Comparison of ENCODE assay signal across 8 mouse cellular contexts in the genomic region with DNA sequence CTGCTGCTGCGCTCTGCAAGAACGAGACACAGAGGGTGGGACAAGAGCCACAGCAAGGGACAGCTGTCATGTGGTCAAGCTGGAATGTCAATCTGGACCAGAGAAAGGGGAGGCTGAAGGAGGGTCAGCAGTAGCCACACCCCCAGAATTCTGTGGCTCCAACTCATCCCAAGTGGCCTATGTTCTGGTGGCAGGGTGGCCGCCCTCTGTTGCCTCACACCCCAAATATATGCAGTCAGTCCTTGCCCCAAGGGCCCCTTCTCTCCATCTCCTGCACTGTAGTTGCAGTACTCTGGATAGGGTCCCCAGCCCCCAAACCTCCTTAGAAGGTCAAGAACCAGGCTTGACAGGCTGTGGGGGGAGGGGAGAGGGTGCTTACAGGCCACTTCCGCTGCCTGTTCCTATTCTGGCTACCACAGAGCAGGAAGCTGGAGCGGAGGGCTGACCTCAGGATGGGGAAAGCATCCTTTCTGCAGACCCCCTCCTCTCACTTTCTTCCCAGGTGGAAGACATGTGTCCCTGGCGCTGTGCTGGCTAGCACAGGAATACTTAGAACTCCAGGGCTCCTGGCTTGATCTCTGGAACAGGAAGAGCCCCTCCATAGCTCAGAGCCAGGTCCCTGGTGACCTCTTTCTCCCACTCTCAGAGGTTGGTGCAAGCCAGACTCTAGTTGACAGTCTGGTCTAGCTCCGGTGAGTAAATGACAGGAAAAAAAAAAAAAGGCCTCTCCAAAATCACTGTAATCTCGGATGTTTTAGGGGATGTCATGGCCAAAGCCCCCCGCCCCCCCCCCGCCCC. TPM values are rescaled to one million over a fixed set of nuclear protein-coding genes. Genes with fewer than 3 reads are reported as not detected.
DNase-seq lines count a peak whose midpoint lies in the region; ATAC-seq lines count a peak whose summit lies in the region.

No protein-coding gene starts in this region.

- peaks cover 6% of the 10 kb centered on the region; the same call in 1 of the 2 replicates for H3K27me3 ChIP-seq in embryonic facial prominence, embryonic 13.5 days
- no peaks in the 10 kb centered on the region; the same call in 1 of the 2 replicates for H3K27me3 ChIP-seq in hindbrain, embryonic 14.5 days (ENCODE audit: control insufficient read depth, insufficient read depth, low read length)
- H3K27me3 ChIP-seq in liver, embryonic 11.5 days (replicated peaks; ENCODE audit: control insufficient read depth, insufficient read depth, low read length) = no peaks in the 10 kb centered on the region
- H3K27me3 ChIP-seq in neural tube, embryonic 12.5 days (replicated peaks) = peaks cover 7% of the 10 kb centered on the region

- DNase-seq in heart, adult 11 months = peak; percentile 98
- DNase-seq in heart, postnatal 25 days (ENCODE audit: low spot score) = no peak
- DNase-seq in hindbrain, embryonic 14.5 days (ENCODE audit: low spot score) = no peak
- no peak for DNase-seq in liver, embryonic 11.5 days (ENCODE audit: low spot score)
- no peak for DNase-seq in layer of hippocampus, adult 9-10 months (ENCODE audit: low spot score)

- peak overlapping the region; percentile 57 for H3K4me2 ChIP-seq in embryonic facial prominence, embryonic 13.5 days
- H3K4me2 ChIP-seq in hindbrain, embryonic 14.5 days (replicated peaks) = peak overlapping the region; percentile 53
- peak overlapping the region; percentile 55 for H3K4me2 ChIP-seq in liver, embryonic 11.5 days
- peak overlapping the region; percentile 59 for H3K4me2 ChIP-seq in neural tube, embryonic 12.5 days (replicated peaks)

- WGBS in embryonic facial prominence, embryonic 13.5 days = 23% methylated on average over 10 of the region's 10 CpGs
- 12% methylated on average over 10 of the region's 10 CpGs for WGBS in hindbrain, embryonic 14.5 days
- WGBS in liver, embryonic 11.5 days = 30% methylated on average over 10 of the region's 10 CpGs
- WGBS in neural tube, embryonic 12.5 days = 16% methylated on average over 10 of the region's 10 CpGs

- H3K36me3 ChIP-seq in embryonic facial prominence, embryonic 13.5 days = peaks cover 47% of the 10 kb centered on the region
- H3K36me3 ChIP-seq in hindbrain, embryonic 14.5 days (replicated peaks; ENCODE audit: control insufficient read depth, insufficient read depth) = peaks cover 24% of the 10 kb centered on the region
- peaks cover 39% of the 10 kb centered on the region for H3K36me3 ChIP-seq in liver, embryonic 11.5 days (ENCODE audit: control insufficient read depth, insufficient read depth, low read length)
- H3K36me3 ChIP-seq in neural tube, embryonic 12.5 days = peaks cover 17% of the 10 kb centered on the region

- peaks cover 55% of the 10 kb centered on the region for H3K4me1 ChIP-seq in embryonic facial prominence, embryonic 13.5 days
- H3K4me1 ChIP-seq in hindbrain, embryonic 14.5 days (replicated peaks; ENCODE audit: control insufficient read depth, insufficient read depth, low read length) = peaks cover 53% of the 10 kb centered on the region
- peaks cover 60% of the 10 kb centered on the region for H3K4me1 ChIP-seq in liver, embryonic 11.5 days (replicated peaks; ENCODE audit: control insufficient read depth, insufficient read depth, low read length)
- peaks cover 73% of the 10 kb centered on the region for H3K4me1 ChIP-seq in neural tube, embryonic 12.5 days

- peak overlapping the region; percentile 27; the same call in 1 of the 2 replicates for H3K9ac ChIP-seq in embryonic facial prominence, embryonic 13.5 days
- peak overlapping the region; percentile 33 for H3K9ac ChIP-seq in hindbrain, embryonic 14.5 days
- H3K9ac ChIP-seq in liver, embryonic 11.5 days (ENCODE audit: low read depth, low read length) = no peak overlapping the region
- H3K9ac ChIP-seq in neural tube, embryonic 12.5 days = peak overlapping the region; percentile 26; the same call in 1 of the 2 replicates

- intact Hi-C loops in heart, postnatal 25 days (cut with DNase I) = no loop called here

- H3K4me3 ChIP-seq in embryonic facial prominence, embryonic 13.5 days = peak overlapping the region; percentile 23
- peak overlapping the region; percentile 12; the same call in 1 of the 2 replicates for H3K4me3 ChIP-seq in hindbrain, embryonic 14.5 days (replicated peaks; ENCODE audit: low read length)
- H3K4me3 ChIP-seq in liver, embryonic 11.5 days (ENCODE audit: low read depth, low read length) = peak overlapping the region; percentile 20
- H3K4me3 ChIP-seq in neural tube, embryonic 12.5 days = peak overlapping the region; percentile 9; the same call in 1 of the 2 replicates

- H3K27ac ChIP-seq in embryonic facial prominence, embryonic 13.5 days = peak overlapping the region; percentile 35; the same call in 1 of the 2 replicates
- H3K27ac ChIP-seq in hindbrain, embryonic 14.5 days = peak overlapping the region; percentile 87
- peak overlapping the region; percentile 73 for H3K27ac ChIP-seq in liver, embryonic 11.5 days (ENCODE audit: low read depth, low read length)
- H3K27ac ChIP-seq in neural tube, embryonic 12.5 days = peak overlapping the region; percentile 66

- H3K9me3 ChIP-seq in embryonic facial prominence, embryonic 13.5 days = no peaks in the 10 kb centered on the region
- H3K9me3 ChIP-seq in hindbrain, embryonic 14.5 days (ENCODE audit: control insufficient read depth, low read length) = no peaks in the 10 kb centered on the region
- peaks cover 3% of the 10 kb centered on the region; the same call in 1 of the 2 replicates for H3K9me3 ChIP-seq in liver, embryonic 11.5 days (ENCODE audit: control insufficient read depth, low read length)
- no peaks in the 10 kb centered on the region for H3K9me3 ChIP-seq in neural tube, embryonic 12.5 days

- no peak for ATAC-seq in embryonic facial prominence, embryonic 13.5 days (ENCODE audit: insufficient number of reproducible peaks, insufficient read depth, low FRiP score, low TSS enrichment, low read depth)
- ATAC-seq in hindbrain, embryonic 14.5 days (ENCODE audit: low FRiP score) = 0 out of 2 replicates have a peak, but pooled peaks have one; percentile 10
- no peak for ATAC-seq in liver, embryonic 11.5 days (replicated peaks; ENCODE audit: low FRiP score)
- peak; percentile 12 for ATAC-seq in neural tube, embryonic 12.5 days (ENCODE audit: low FRiP score, low read depth)
- no peak for ATAC-seq in monocyte, adult 5-6 weeks (replicated peaks; ENCODE audit: insufficient number of reproducible peaks, low FRiP score, low TSS enrichment, poor library complexity, severe bottlenecking)

RNA-seq across cellular contexts. Expression of a gene that starts 6.5 kb away (rescaled TPM):
- total RNA-seq in heart, postnatal 25 days (2021) = 10 to 100 TPM; 21.5 to 25.1 TPM
- polyA plus RNA-seq in embryonic facial prominence, embryonic 13.5 days (2015; fragmentation: Nextera tagmentation; extraction: Ambion mirVana) = 153 and 166 TPM in 2 replicates
- 86.8 and 96.6 TPM in 2 replicates for polyA plus RNA-seq in hindbrain, embryonic 14.5 days (2014; fragmentation: Nextera tagmentation; extraction: Ambion mirVana)
- polyA plus RNA-seq in liver, embryonic 11.5 days (2014; fragmentation: Nextera tagmentation; extraction: Ambion mirVana) = 177 and 188 TPM in 2 replicates
- 116 TPM in 2 replicates for polyA plus RNA-seq in neural tube, embryonic 12.5 days (2016; fragmentation: Nextera tagmentation; extraction: Ambion mirVana)
- total RNA-seq in monocyte, adult 5-6 weeks (2017) = 9.3 to 16.3 TPM (median 15.3 TPM) in 3 replicates

RNA-seq across cellular contexts. Expression of a gene that starts 8.0 kb away (rescaled TPM):
- total RNA-seq in heart, postnatal 25 days (2021) = 10 to 100 TPM; 37.0 to 37.7 TPM
- 100 and 107 TPM in 2 replicates for polyA plus RNA-seq in embryonic facial prominence, embryonic 13.5 days (2015; fragmentation: Nextera tagmentation; extraction: Ambion mirVana)
- 165 and 173 TPM in 2 replicates for polyA plus RNA-seq in hindbrain, embryonic 14.5 days (2014; fragmentation: Nextera tagmentation; extraction: Ambion mirVana)
- 144 and 173 TPM in 2 replicates for polyA plus RNA-seq in liver, embryonic 11.5 days (2014; fragmentation: Nextera tagmentation; extraction: Ambion mirVana)
- 139 and 144 TPM in 2 replicates for polyA plus RNA-seq in neural tube, embryonic 12.5 days (2016; fragmentation: Nextera tagmentation; extraction: Ambion mirVana)
- 83.1 to 151 TPM (median 94.1 TPM) in 3 replicates for total RNA-seq in monocyte, adult 5-6 weeks (2017)

RNA-seq across cellular contexts. Expression of a gene that starts 15.3 kb away (rescaled TPM):
- 1 to 10 TPM; 1.4 to 1.5 TPM for total RNA-seq in heart, postnatal 25 days (2021)
- 1.9 TPM in 2 replicates for polyA plus RNA-seq in embryonic facial prominence, embryonic 13.5 days (2015; fragmentation: Nextera tagmentation; extraction: Ambion mirVana)
- polyA plus RNA-seq in hindbrain, embryonic 14.5 days (2014; fragmentation: Nextera tagmentation; extraction: Ambion mirVana) = 0.98 and 1.6 TPM in 2 replicates
- 4.5 and 5.3 TPM in 2 replicates for polyA plus RNA-seq in liver, embryonic 11.5 days (2014; fragmentation: Nextera tagmentation; extraction: Ambion mirVana)
- 0.68 and 1.3 TPM in 2 replicates for polyA plus RNA-seq in neural tube, embryonic 12.5 days (2016; fragmentation: Nextera tagmentation; extraction: Ambion mirVana)
- 28.5 to 42.6 TPM (median 42.2 TPM) in 3 replicates for total RNA-seq in monocyte, adult 5-6 weeks (2017)

RNA-seq across cellular contexts. Expression of a gene that starts 31.6 kb away (rescaled TPM):
- under 1 TPM; 0.56 to 0.73 TPM for total RNA-seq in heart, postnatal 25 days (2021)
- 0.14 and 0.22 TPM in 2 replicates for polyA plus RNA-seq in embryonic facial prominence, embryonic 13.5 days (2015; fragmentation: Nextera tagmentation; extraction: Ambion mirVana)
- polyA plus RNA-seq in hindbrain, embryonic 14.5 days (2014; fragmentation: Nextera tagmentation; extraction: Ambion mirVana) = 0.14 and 0.28 TPM in 2 replicates
- 4.2 and 4.9 TPM in 2 replicates for polyA plus RNA-seq in liver, embryonic 11.5 days (2014; fragmentation: Nextera tagmentation; extraction: Ambion mirVana)
- polyA plus RNA-seq in neural tube, embryonic 12.5 days (2016; fragmentation: Nextera tagmentation; extraction: Ambion mirVana) = 0.14 TPM in 1 of 2 replicates, not detected in the other
- 0.19 to 3.8 TPM in 2 of 3 replicates, not detected in the other for total RNA-seq in monocyte, adult 5-6 weeks (2017)

RNA-seq across cellular contexts. Expression of a gene that starts 59.5 kb away (rescaled TPM):
- total RNA-seq in heart, postnatal 25 days (2021) = 10 to 100 TPM; 46.8 to 47.5 TPM
- 50.5 and 63.1 TPM in 2 replicates for polyA plus RNA-seq in embryonic facial prominence, embryonic 13.5 days (2015; fragmentation: Nextera tagmentation; extraction: Ambion mirVana)
- polyA plus RNA-seq in hindbrain, embryonic 14.5 days (2014; fragmentation: Nextera tagmentation; extraction: Ambion mirVana) = 74.0 and 89.3 TPM in 2 replicates
- 33.7 and 34.6 TPM in 2 replicates for polyA plus RNA-seq in liver, embryonic 11.5 days (2014; fragmentation: Nextera tagmentation; extraction: Ambion mirVana)
- 181 and 188 TPM in 2 replicates for polyA plus RNA-seq in neural tube, embryonic 12.5 days (2016; fragmentation: Nextera tagmentation; extraction: Ambion mirVana)
- 2.3 to 4.9 TPM (median 3.3 TPM) in 3 replicates for total RNA-seq in monocyte, adult 5-6 weeks (2017)

Comparison
In these comparisons a context has a peak if more than half of its experiments do, and no peak if none do; other contexts are left out.
1. ATAC-seq: peak in hindbrain, embryonic 14.5 days (single experiment) and neural tube, embryonic 12.5 days (single experiment); none in embryonic facial prominence, embryonic 13.5 days (single experiment), liver, embryonic 11.5 days (single experiment) and monocyte, adult 5-6 weeks (single experiment).
2. H3K27ac ChIP-seq: peak in every context shown above with its lines; median percentile 87 in hindbrain, embryonic 14.5 days; 73 in liver, embryonic 11.5 days; 66 in neural tube, embryonic 12.5 days; 35 in embryonic facial prominence, embryonic 13.5 days.
3. Peak in every context shown above with its lines, with median percentiles within 50 percentile points of each other: H3K4me2 ChIP-seq and H3K4me3 ChIP-seq.